Mouse (Mus musculus): ENCODE measurements around the gene Cd2ap.
"Not testable (repeated sequence)": the region's sequence is repeated elsewhere in the genome, so short reads cannot be mapped to it uniquely, and the experiment has no call there.

Gene Cd2ap

DNA sequence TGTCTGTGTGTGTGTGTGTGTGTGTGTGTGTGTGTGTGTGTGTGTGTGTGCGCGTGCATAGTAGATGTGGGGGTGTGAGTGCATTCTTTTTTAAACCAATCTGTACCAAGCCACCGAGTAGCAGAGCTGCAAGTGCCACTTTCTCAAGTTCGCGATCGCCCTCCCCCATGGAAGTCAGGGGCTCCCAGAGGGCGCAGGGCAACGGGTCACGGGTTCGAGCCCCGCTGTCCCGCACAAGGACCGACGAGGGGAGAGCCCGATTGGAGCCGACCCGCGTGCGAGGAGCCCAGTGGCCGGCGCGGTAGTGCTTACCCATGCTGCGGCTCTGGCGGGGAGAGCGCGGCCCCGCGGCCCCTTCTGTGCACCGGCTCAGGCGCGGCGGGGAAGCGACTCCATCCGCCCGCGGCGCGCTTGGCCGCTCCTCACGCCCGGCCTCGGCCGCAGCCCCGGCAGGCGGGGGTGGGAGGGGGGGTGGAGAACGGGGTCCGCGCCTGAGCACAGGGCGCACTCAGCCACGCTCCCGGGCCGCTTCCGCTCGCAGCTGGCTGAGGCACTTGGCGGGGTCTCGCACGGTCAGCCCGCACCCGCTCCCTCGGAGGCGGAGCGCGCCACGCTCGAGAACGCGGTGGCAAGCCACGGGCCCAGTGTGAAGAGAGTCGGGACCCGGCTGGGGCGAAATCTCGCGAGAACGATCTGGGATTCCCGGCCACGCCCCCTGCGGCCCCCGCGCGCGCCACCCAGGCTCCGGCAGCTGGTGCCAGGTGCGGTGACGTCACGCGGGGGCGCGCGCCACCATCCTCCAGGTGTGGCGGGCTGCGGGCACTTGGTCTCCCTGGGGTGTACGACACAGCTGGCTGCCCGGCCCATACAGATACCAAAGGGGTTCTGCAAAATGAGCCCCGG, at the start of gene Cd2ap:
Gene Cd2ap (minus strand): TSS at position 665 of the 903 bp plus-strand sequence.
- peak; percentile 97 for DNase-seq

DNA sequence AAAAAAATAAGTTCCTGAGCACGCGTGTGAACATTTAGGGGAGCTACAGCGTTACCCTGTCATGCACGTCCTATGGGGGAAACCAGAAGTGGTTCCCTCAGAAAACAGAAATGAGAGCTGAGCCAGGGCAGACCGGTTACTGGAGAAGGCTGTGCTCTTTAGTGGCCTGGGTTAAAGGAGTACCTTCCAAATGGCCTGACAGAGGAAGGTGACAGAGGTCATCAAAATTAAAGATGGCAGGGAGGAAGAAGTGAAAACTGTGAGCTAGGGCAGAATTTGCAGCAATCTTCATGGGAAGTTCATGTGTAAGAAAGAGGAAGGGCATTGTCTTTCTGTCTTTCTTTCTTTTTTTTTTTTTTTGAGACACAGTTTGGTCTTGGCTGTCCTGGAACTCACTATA, 48.3 kb upstream of the Cd2ap start:
- no peak for DNase-seq

- DNase-seq = no peak
These were observed 42.3 kb upstream of the Cd2ap start for GRCm38 (mm10) chr17:42918810-42919209.

- no peak for DNase-seq
These were observed 38.3 kb upstream of the Cd2ap start for GRCm38 (mm10) chr17:42914726-42915125.

DNA sequence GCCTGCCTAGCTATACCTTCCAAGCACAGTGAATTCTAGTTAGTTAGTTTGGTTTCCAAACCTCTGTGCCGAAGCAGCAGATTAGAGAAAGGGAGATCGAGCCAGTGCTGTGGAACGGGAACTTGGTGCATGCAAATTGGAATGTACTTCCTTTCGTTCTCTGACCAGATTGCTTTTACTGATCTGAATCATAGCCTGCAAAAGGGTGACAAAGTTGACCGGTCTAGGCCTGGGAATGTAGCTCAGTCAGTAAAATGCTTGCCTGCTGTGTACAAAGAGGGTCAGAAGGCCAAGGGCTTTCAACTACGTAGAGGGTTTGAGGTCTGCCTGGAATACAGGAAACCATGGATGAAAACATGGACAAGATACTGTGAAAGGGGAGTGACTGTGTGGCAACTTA, 35.7 kb upstream of the Cd2ap start:
- DNase-seq = no peak

GRCm38 (mm10) chr17:42910476-42910875, 34.0 kb upstream of the Cd2ap start:
- no peak for DNase-seq

DNA sequence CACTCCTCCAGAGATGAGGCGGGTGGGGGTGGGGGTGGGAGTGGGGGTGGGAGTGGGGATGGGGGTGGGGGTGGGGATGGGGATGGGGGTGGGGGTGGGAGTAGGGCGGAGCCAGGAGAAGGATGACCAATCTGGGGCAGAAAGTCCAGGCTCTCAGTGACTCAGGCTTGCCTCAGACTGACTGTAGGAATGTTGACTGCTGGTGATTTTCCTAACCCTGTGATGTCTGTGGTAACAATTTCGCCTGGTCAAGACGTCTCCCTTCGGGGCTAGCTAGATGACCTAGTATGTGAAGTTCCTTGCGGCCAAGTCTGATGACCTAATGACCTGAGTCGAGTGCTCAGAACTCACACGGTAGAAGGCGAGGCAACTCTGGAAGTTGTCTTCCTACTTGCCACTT, 32.9 kb upstream of the Cd2ap start:
- DNase-seq = no peak

DNA sequence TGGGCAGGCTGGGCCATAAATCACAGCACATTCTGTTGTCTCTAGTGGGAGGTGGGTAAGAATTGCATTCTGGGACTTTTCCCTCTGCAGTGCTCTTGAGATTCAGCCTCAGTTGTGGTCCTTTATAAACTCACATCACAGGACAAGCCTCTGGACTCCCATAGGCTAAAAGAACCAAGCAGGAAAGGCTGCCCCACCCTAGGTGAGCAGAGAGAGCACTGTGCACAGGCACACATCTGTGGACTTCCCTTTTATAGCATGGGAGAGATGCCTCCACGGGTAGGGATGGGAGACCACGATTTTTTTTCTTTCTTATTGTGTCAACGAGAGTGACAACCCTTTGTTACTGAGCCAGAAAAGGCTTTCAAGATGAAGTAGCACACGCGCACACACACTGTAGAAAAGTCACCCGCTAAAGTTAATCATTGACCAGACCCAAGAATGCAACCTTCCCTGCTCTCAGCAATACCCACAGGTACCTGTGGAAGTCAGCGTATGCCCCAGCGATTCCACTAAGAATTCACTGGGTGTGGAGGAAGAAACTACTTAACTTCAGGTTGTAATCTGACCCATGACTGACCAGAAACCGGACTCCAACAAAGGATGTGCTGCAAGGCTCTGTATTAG, 32.4 kb upstream of the Cd2ap start:
- no peak for DNase-seq

DNA sequence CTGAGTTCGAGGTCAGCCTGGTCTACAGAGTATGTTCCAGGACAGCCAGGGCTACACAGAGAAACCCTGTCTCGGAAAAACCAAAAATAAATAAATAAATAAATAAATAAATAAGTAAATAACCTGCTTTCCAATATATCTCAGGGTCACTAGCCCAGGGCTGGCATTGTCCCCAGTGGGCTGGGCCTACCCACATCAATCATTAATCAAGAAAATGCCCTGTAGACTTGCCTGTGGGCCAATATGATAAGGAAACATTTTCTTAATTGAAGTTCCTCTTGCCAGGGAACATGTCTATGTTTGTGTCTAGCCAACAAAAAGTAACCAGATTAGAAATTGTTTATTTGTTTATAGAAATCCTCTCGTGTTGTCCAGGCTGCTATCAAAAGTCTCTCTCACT, 31.7 kb upstream of the Cd2ap start:
- no peak for DNase-seq

GRCm38 (mm10) chr17:42906456-42906855, 30.0 kb upstream of the Cd2ap start:
- not testable (repeated sequence) for DNase-seq

DNA sequence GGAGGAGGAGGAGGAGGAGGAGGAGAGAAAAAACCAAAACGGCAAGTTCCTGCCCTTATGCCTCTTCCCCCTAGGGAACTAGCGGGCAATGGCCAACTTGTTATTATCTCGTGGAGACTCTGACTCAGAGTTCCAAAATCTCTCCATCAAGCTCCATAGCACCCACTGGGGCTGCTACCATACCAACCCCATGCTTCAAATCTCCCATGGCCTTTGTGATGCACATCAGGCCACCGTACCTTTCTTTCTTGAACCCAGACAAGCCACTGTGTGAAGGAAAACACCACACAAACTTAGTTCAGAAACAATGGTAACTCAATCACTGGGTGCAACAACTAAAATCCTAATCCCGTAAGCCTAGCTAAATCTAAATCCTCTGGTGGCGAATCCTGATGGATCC, 29.5 kb upstream of the Cd2ap start:
- no peak for DNase-seq

- DNase-seq = no peak
These were observed 24.3 kb upstream of the Cd2ap start for GRCm38 (mm10) chr17:42900795-42901194.

- no peak for DNase-seq
These were observed 10.8 kb upstream of the Cd2ap start for GRCm38 (mm10) chr17:42887282-42887707.

DNA sequence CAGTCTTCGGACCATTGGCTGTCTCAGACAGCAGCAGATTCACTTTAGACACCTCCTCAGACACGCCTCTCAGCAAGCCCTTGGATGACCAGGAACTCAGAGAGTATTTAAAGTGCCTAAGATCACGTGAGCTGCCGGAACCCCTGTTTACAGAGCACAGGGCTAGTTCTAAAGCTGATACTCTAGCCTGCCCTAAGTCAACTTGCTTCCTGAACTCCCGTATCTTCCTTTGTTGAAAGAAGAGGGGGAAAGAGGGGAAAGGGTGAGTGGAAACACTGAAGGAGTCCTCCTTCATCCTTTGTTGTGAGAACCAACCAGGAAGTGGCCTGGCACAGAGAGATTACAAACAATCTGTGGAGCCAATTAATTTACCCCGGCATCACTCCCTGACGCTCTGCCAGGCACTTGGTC, 8.6 kb upstream of the Cd2ap start:
- peak; percentile 25 for DNase-seq

GRCm38 (mm10) chr17:42884382-42884781, 7.9 kb upstream of the Cd2ap start:
- peak; percentile 47 for DNase-seq

DNA sequence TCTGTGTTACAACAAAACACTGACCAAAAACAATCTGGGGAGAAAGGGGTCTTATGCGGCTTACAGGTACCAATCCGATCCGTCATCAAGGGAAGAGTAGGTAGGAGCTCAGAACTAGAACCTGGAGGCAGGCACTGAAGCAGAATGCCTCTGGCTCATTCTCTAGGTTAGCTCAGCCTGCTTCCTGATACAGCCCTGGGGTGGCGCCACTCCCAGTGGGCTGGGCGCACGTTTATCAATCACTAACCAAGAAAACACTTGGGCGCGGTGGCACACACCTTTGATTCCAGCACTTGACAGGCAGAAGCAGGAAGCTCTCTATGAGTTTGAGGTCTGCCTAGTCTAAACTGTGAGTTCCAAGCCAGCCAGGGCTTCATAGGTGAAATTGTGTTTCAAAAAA, 7.3 kb upstream of the Cd2ap start:
- peak; percentile 90 for DNase-seq

- DNase-seq = peak; percentile 82
These were observed 6.8 kb upstream of the Cd2ap start for GRCm38 (mm10) chr17:42883315-42883714.

GRCm38 (mm10) chr17:42882873-42883272, 6.4 kb upstream of the Cd2ap start:
- DNase-seq = no peak

DNA sequence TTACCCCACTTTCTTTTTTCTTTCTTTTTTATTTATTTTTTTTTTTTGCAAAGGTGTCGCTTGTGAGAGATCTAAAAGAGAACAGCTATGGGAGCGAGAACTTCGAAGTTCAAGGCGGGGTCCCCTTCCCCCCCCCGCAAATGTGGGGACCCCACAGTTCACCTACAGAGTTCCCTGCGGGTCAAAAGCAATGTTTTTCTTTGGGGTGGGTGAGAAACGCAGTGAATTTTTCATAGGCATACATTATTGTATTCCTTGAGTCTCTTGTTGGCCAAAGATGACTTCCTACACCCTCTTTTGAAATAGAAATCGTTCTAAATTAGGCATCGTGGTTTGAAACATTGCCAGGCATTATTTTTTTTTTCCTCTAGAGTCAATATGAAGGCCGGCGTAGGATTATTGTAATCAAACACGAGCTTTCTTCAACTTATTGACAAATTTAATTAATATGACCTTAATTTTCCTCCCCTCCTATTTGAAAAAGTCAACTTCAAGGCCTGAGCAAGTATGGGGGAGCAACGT, 500 bp upstream of the Cd2ap start:
- DNase-seq = no peak

DNA sequence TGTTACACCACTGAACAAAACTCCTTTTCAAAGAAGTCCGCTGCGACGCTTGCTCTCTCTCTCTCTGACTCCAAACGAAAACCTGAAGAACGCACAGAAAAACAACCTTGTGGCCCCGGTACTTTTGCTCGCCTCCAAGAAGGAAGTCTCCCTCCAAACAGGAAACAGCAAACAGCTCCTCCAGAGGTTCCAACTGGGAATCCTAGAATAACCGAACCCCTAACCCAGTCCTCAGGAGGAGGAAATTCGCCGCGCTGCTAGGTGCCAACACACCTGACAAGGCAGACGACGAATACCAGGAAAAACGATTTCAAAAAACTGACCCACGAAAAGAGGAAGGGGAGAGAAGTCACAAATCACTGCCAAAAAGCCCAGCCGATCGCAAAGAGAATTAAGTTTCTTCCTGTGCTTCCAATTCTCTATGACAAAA, 879 bp downstream of the Cd2ap start:
- DNase-seq = peak; percentile 38

DNA sequence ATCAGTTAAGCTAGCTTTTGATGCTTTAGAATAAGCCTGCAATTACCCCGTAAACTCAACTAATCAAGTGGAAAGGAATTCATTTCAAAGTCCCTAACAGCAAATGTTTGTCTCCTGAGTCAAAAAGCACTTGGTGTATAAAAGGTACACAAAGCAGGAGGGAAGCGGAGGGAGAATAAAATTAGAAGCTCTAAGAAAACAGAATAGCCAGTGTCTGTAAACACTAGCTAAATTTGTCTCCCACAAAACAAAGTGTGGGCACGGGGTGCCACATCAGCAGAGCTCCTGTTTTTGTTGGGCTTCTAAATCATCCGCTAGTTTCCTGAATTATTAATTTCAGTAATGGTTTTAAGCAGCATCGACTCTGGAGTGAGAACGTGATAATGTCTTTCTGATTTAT, 1.4 kb downstream of the Cd2ap start:
- no peak for DNase-seq

- DNase-seq = no peak
These were observed 6.0 kb downstream of the Cd2ap start for GRCm38 (mm10) chr17:42870465-42870864.

- DNase-seq = no peak
These were observed 13.3 kb downstream of the Cd2ap start for GRCm38 (mm10) chr17:42863186-42863585.

DNA sequence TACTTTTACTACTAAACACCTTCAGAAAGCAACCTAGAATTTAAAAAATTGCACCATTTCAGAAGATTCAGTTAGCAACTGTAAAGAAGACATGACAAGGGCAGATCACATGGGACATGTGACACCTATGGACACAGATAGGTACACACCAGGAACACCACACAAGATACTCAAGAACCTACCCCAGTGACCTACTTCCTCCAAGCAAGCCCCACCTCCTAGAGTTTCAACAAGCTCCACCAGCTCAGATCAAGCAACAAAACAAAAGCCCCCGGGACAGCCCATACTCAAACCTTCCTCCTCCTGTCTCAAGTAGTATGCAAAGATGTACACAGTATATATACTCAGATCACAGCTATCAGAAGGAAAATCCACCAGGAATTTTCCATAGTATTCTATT, 16.1 kb downstream of the Cd2ap start:
- no peak for DNase-seq
